Mouse (Mus musculus): ENCODE results near the gene Ccdc70. TPM values are rescaled to one million over a fixed set of nuclear protein-coding genes. Genes with fewer than 3 reads are reported as not detected.
"Not testable (repeated sequence)": the region's sequence is repeated elsewhere in the genome, so short reads cannot be mapped to it uniquely, and the experiment has no call there.

Gene Ccdc70
- total RNA-seq (2018; cell fraction: chromatin; rRNA removed): not detected
- not detected for total RNA-seq (2018; cell fraction: cytosol; rRNA removed)
- total RNA-seq (2018; cell fraction: nucleus; rRNA removed): not detected
- not detected in 3 replicates for polyA plus RNA-seq (2018)

GRCm38 (mm10) chr8:21969475-21969874 is at the start of gene Ccdc70:
Ccdc70 (plus strand) TSS chr8:21969775.
- no peaks in the 10 kb centered on the region for H3K36me3 ChIP-seq (ENCODE audit: inconsistent target)
- 87% methylated on average over 3 of the region's 3 CpGs for WGBS (ENCODE audit: missing documents)
- no peak within 1 kb of the TSS for H3K27ac ChIP-seq
- no peaks in the 10 kb centered on the region for H3K79me2 ChIP-seq (ENCODE audit: inconsistent target)
- H3K4me3 ChIP-seq (ENCODE audit: inconsistent target): no peak within 1 kb of the TSS

DNA sequence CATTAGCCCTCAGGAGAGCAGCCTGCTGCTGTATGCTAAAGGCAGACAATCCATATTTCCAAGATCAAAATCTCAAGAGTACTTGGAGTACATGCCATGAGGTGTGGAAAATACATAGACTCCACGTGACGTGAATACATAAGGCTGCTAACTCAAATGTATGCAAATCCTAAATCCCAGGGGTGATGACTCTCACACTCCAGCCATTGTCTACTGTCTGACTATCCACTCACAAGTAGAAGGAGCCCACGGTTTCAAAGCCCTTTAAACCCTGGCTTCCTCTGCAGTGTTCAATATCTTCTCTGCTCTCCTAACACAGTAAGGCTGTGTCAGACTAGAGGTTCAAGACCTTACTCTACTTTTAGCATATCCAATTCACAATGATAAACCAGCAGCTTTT is 38.8 kb upstream of the Ccdc70 start:
- H3K4me3 ChIP-seq (ENCODE audit: inconsistent target); H3K79me2 ChIP-seq (ENCODE audit: inconsistent target); H3K27ac ChIP-seq; H3K36me3 ChIP-seq (ENCODE audit: inconsistent target): not testable (repeated sequence)
- 80% methylated on average over 3 of the region's 3 CpGs for WGBS (ENCODE audit: missing documents)

DNA sequence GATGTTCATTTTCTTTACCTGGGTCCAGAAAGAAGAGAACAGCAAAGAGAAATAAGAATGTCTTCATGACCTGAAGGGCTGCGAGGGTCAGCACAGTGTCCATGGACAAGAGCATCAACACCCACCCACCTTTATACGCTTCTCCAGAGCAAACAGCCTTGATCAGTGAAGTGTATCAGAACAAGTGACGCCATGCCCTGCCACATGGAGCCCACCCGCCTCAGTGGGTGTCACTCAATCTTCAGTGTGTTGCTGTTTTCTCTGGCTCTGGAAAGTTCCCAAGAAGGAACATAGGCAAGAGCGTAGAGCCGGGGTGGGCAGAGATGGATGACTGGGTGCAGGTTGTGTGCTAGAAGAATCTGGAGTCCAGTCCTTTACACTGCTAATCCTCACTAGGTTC is 37.0 kb upstream of the Ccdc70 start, which contains the start of gene Defb15:
Gene Defb15 (minus strand): TSS at position 101 of the 400 bp plus-strand sequence.
- 88% methylated on average over 6 of the region's 6 CpGs for WGBS (ENCODE audit: missing documents)
- Histone ChIP-seq H3K36me3 (ENCODE audit: inconsistent target) (no peaks in the 10 kb centered on the region), H3K27ac (no peak within 1 kb of the TSS), H3K4me3 (ENCODE audit: inconsistent target) (no peak within 1 kb of the TSS), H3K79me2 (ENCODE audit: inconsistent target) (no peaks in the 10 kb centered on the region)

- not testable (repeated sequence) for H3K79me2 ChIP-seq (ENCODE audit: inconsistent target); H3K27ac ChIP-seq
- 60% methylated on average over 1 of the region's 4 CpGs for WGBS (ENCODE audit: missing documents)
Measured at GRCm38 (mm10) chr8:21938052-21938451, 31.5 kb upstream of the Ccdc70 start, which contains the start of gene Defb35. Defb35 (plus strand) TSS chr8:21938352.

GRCm38 (mm10) chr8:21946462-21946861 is 23.1 kb upstream of the Ccdc70 start, which contains the start of gene Defb13:
Defb13 (plus strand) TSS chr8:21946762.
- H3K79me2 ChIP-seq (ENCODE audit: inconsistent target): no peaks in the 10 kb centered on the region
- no peak within 1 kb of the TSS for H3K4me3 ChIP-seq (ENCODE audit: inconsistent target)
- H3K27ac ChIP-seq: no peak within 1 kb of the TSS
- H3K36me3 ChIP-seq (ENCODE audit: inconsistent target): no peaks in the 10 kb centered on the region
- WGBS (ENCODE audit: missing documents): 92% methylated on average over 6 of the region's 6 CpGs

More at GRCm38 (mm10) chr8:21938052-21938451, 31.5 kb upstream of the Ccdc70 start, which contains the start of gene Defb35:
- not testable (repeated sequence) for H3K4me3 ChIP-seq (ENCODE audit: inconsistent target); H3K36me3 ChIP-seq (ENCODE audit: inconsistent target)

DNA sequence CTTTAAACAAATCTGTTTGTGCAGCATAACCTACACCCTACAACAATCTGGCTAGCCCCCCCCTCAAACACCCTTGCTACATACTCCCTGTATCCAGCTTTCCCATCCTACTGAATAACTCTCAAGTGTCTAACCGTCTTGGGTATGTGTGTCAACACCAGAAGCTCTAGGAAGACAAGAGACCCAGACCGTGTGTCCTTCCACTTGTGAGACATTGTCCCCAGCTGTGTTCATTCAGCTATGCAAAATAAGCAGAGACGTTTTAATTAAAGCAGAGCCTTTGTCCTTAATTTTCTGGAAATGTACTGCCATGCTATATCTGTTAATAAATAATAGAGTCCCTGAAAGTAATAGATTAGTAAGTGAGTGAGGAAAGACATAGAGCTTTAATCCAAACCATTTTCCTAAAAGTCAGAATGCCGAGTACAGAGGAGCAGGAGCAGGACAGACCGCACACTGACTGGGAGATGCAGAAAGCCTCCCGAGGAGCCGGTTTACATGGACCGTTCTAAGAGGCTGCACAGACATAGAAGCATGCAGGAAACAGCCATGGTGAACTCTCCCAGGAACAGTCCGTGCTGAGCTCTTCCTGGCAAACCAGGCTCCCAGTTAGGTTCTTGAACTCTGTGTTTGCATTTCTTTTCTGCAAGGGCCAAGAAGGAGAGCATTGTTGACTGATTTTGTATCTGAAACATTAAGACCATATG is 22.1 kb upstream of the Ccdc70 start:
- H3K4me3 ChIP-seq (ENCODE audit: inconsistent target): no peak overlapping the region
- H3K27ac ChIP-seq: no peak overlapping the region
- no peaks in the 10 kb centered on the region for H3K79me2 ChIP-seq (ENCODE audit: inconsistent target)
- no peaks in the 10 kb centered on the region for H3K36me3 ChIP-seq (ENCODE audit: inconsistent target)
- WGBS (ENCODE audit: missing documents): 85% methylated on average over 9 of the region's 9 CpGs

GRCm38 (mm10) chr8:21955321-21955720 is 14.3 kb upstream of the Ccdc70 start:
- Histone ChIP-seq H3K36me3 (ENCODE audit: inconsistent target) (no peaks in the 10 kb centered on the region), H3K27ac (no peak overlapping the region), H3K79me2 (ENCODE audit: inconsistent target) (no peaks in the 10 kb centered on the region), H3K4me3 (ENCODE audit: inconsistent target) (no peak overlapping the region)
- WGBS (ENCODE audit: missing documents): 7% methylated on average over 9 of the region's 9 CpGs

- Histone ChIP-seq H3K79me2 (ENCODE audit: inconsistent target) (no peaks in the 10 kb centered on the region), H3K4me3 (ENCODE audit: inconsistent target) (no peak overlapping the region)
- WGBS (ENCODE audit: missing documents): 68% methylated on average over 3 of the region's 3 CpGs
Measured at GRCm38 (mm10) chr8:21956336-21956735, 13.2 kb upstream of the Ccdc70 start.

GRCm38 (mm10) chr8:21958414-21958813 is 11.2 kb upstream of the Ccdc70 start, which contains the start of gene Fam90a1a:
Fam90a1a (plus strand) TSS chr8:21958714.
- Histone ChIP-seq H3K27ac (no peak within 1 kb of the TSS), H3K4me3 (ENCODE audit: inconsistent target) (no peak within 1 kb of the TSS), H3K36me3 (ENCODE audit: inconsistent target) (no peaks in the 10 kb centered on the region), H3K79me2 (ENCODE audit: inconsistent target) (no peaks in the 10 kb centered on the region)
- WGBS (ENCODE audit: missing documents): 100% methylated on average over 2 of the region's 2 CpGs

More at GRCm38 (mm10) chr8:21956336-21956735, 13.2 kb upstream of the Ccdc70 start:
- no peaks in the 10 kb centered on the region for H3K36me3 ChIP-seq (ENCODE audit: inconsistent target)
- no peak overlapping the region for H3K27ac ChIP-seq

DNA sequence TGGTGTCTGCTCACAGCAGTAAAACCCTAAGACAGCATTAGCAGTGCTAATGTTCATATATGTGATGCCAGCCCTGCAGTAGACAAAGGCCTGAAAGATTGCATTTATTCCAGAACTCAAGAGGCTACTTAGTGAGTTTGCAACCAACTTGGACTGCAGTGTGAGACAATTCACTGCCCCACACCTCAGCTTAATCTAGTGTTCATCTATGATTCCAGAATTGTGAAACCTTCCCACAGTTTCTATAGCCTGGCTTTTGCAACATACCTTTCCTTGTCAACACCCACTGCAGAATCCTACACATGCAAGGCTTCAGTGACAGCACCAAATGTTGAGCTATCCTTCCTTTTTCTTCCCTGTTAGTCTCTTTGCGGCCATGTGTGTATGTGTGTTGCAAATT is 2.9 kb upstream of the Ccdc70 start:
- H3K27ac ChIP-seq: no peak overlapping the region
- WGBS (ENCODE audit: missing documents): 55% methylated on average over 1 of the region's 1 CpGs

DNA sequence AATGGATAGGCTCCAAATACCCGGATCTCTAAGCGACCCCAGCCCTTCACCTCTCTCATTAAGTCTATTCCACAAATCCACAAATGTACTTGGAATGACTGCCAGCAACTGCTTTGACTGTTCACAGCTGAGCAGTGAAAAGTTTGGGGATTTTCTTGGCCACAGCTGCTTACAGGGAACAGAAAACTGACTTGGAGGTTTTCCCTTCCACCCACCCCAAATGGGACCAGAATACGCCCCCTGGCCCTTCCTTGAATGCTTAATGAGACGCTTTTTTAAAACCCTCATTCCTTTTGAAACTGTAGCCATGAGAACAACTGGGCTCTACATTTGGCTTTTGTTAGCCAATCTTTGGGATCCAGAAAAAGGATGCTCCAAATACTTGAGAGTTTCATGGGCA is 8.6 kb downstream of the Ccdc70 start:
- no peaks in the 10 kb centered on the region for H3K36me3 ChIP-seq (ENCODE audit: inconsistent target)
- no peaks in the 10 kb centered on the region for H3K79me2 ChIP-seq (ENCODE audit: inconsistent target)
- 77% methylated on average over 4 of the region's 4 CpGs for WGBS (ENCODE audit: missing documents)
- H3K4me3 ChIP-seq (ENCODE audit: inconsistent target): no peak overlapping the region
- H3K27ac ChIP-seq: no peak overlapping the region

More for the DNA sequence above, 2.9 kb upstream of the Ccdc70 start:
- Histone ChIP-seq H3K79me2 (ENCODE audit: inconsistent target) (no peaks in the 10 kb centered on the region), H3K36me3 (ENCODE audit: inconsistent target) (no peaks in the 10 kb centered on the region), H3K4me3 (ENCODE audit: inconsistent target) (no peak overlapping the region)

GRCm38 (mm10) chr8:21981664-21982337 is 12.2 kb downstream of the Ccdc70 start:
- no peak overlapping the region for H3K4me3 ChIP-seq (ENCODE audit: inconsistent target)
- WGBS (ENCODE audit: missing documents): 61% methylated on average over 8 of the region's 8 CpGs
- H3K27ac ChIP-seq: no peak overlapping the region
- H3K79me2 ChIP-seq (ENCODE audit: inconsistent target): no peaks in the 10 kb centered on the region
- H3K36me3 ChIP-seq (ENCODE audit: inconsistent target): no peaks in the 10 kb centered on the region

- no peaks in the 10 kb centered on the region for H3K36me3 ChIP-seq (ENCODE audit: inconsistent target)
- no peak overlapping the region for H3K27ac ChIP-seq
- WGBS (ENCODE audit: missing documents): 13% methylated on average over 6 of the region's 6 CpGs
- no peaks in the 10 kb centered on the region for H3K79me2 ChIP-seq (ENCODE audit: inconsistent target)
- no peak overlapping the region for H3K4me3 ChIP-seq (ENCODE audit: inconsistent target)
Measured at GRCm38 (mm10) chr8:21992184-21992583, 22.6 kb downstream of the Ccdc70 start.

DNA sequence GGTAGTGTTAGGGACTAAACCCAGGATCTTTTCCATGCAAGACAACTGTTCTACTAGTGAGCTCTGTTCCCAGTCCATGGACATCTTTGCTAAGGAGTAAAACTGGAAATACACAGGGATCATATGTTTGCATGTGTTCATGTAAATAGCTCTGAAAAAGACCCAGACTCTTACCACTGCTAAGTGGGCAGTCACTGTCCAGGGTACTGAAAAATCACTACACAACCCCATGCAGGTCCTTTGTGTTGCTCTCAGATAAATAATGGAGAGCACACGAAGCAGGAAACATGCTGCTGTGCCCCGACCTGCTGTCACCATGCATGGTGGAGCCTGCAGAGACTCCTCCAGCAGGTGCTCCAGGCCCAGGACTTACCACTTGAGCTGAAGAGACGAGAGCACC is 25.6 kb downstream of the Ccdc70 start:
- Histone ChIP-seq H3K36me3 (ENCODE audit: inconsistent target) (no peaks in the 10 kb centered on the region), H3K4me3 (ENCODE audit: inconsistent target) (no peak overlapping the region), H3K79me2 (ENCODE audit: inconsistent target) (no peaks in the 10 kb centered on the region), H3K27ac (no peak overlapping the region)
- 45% methylated on average over 3 of the region's 3 CpGs for WGBS (ENCODE audit: missing documents)
